Mouse (Mus musculus) CH12.LX (cell line): ENCODE measurements around the gene Ppih.

Source experiments
- CTCF ChIP-seq, 2 experiments: IDR thresholded peaks in 1 of 2; conservative IDR thresholded peaks in 1 of 2; 2 replicates each; pipeline ENCODE4 v1.5.1; 2011 to 2012; ENCODE audit warnings: low read depth in 2 of 2, low read length in 2 of 2, improper control_type of control experiment in 1 of 2, inconsistent platforms in 1 of 2, mild to moderate bottlenecking in 1 of 2, moderate library complexity in 1 of 2
- E2F4 ChIP-seq: IDR thresholded peaks from 2 replicates; pipeline ENCODE4 v1.6.1; 2011; ENCODE audit warnings: low read depth, low read length, improper control_type of control experiment; ENCODE audit not compliant: insufficient replicate concordance
- ETS1 ChIP-seq: conservative IDR thresholded peaks from 2 replicates; pipeline ENCODE4 v1.6.1; 2012; ENCODE audit warnings: low read depth, mild to moderate bottlenecking, inconsistent platforms, low read length, improper control_type of control experiment, moderate library complexity
- MYC ChIP-seq: IDR thresholded peaks from 2 replicates; pipeline ENCODE4 v1.6.1; 2011; ENCODE audit warnings: low read depth, mild to moderate bottlenecking, improper control_type of control experiment, low read length
- NELFE ChIP-seq: IDR thresholded peaks from 2 replicates; pipeline ENCODE4 v1.6.1; 2011; ENCODE audit warnings: low read depth, low read length, improper control_type of control experiment
- POLR2A ChIP-seq: IDR thresholded peaks from 2 replicates; pipeline ENCODE4 v1.6.1; 2011; ENCODE audit warnings: low read depth, mild to moderate bottlenecking, improper control_type of control experiment, low read length
- POLR2AphosphoS2 ChIP-seq: IDR thresholded peaks from 2 replicates; pipeline ENCODE4 v1.6.1; 2011; ENCODE audit warnings: low read depth, low read length, improper control_type of control experiment
- UBTF ChIP-seq: IDR thresholded peaks from 2 replicates; pipeline ENCODE4 v1.6.1; 2012; ENCODE audit warnings: low read depth, mild to moderate bottlenecking, inconsistent platforms, low read length, improper control_type of control experiment, moderate library complexity
- USF1 ChIP-seq: IDR thresholded peaks from 2 replicates; pipeline ENCODE4 v1.6.1; 2014; ENCODE audit warnings: low read depth, mild to moderate bottlenecking, inconsistent platforms, low read length, improper control_type of control experiment
- ZKSCAN1 ChIP-seq: IDR thresholded peaks from 2 replicates; pipeline ENCODE4 v1.6.1; 2012; ENCODE audit warnings: low read depth, inconsistent platforms, low read length, improper control_type of control experiment, borderline replicate concordance

DNA sequence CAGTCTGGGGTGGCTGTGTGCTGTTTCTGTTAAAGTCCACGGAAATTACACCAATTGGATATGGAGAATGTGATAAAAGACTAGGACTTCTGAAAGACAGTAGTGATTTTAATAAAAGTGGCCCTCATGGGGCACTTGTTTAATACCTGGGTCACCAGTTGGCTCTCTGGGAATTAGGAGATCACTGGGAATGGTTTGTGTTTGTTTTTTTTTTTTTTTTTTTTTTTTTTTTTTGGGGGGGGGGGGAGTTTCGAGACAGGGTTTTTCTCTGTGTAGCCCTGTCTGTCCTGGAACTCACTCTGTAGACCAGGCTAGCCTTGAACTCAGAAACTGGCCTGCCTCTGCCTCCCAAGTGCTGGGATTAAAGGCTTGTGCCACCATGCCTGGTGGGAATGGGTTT, 44.6 kb downstream of the Ppih start:
- no peak for TF ChIP-seq NELFE
- TF ChIP-seq E2F4: no peak
- TF ChIP-seq ZKSCAN1: no peak
- TF ChIP-seq POLR2A: no peak
- TF ChIP-seq MYC: no peak
- no peak for TF ChIP-seq POLR2AphosphoS2
- TF ChIP-seq ETS1: no peak
- no peak for TF ChIP-seq CTCF (conservative IDR thresholded peaks at IDR 0.05 in 1 of 2, IDR thresholded peaks at IDR 0.05 in 1 of 2; ENCODE audit: low read depth in 2 of 2, low read length in 2 of 2)
- TF ChIP-seq USF1: no peak
- TF ChIP-seq UBTF: no peak
